Mouse (Mus musculus) neural tube, embryonic 14.5 days (tissue): ENCODE results near the gene Tbc1d32. TPM values are rescaled to one million over a fixed set of nuclear protein-coding genes. Genes with fewer than 3 reads are reported as not detected.

Source experiments
- ATAC-seq: fragments of 200-750 bp; cut with Nextera tagmentation; 2 replicates; pipeline ENCODE4 v1.8.0; 2017; ENCODE audit warnings: low read depth, mild to moderate bottlenecking, moderate TSS enrichment, moderate library complexity
- H3K27ac ChIP-seq: fragments of 300-500 bp; sonication (generic); 2 replicates; pipeline ENCODE4 v1.5.1; 2014; ENCODE audit warnings: low read depth, mild to moderate bottlenecking, control low read depth, low read length, moderate library complexity, mixed read lengths
- H3K27me3 ChIP-seq: fragments of 300-500 bp; sonication (generic); 2 replicates; pipeline ENCODE4 v1.6.1; 2014; ENCODE audit warnings: low read length; ENCODE audit not compliant: control insufficient read depth, insufficient read depth
- H3K36me3 ChIP-seq: fragments of 300-500 bp; sonication (generic); 2 replicates; pipeline ENCODE4 v1.6.1; 2014; ENCODE audit warnings: low read length, mixed read lengths; ENCODE audit not compliant: control insufficient read depth, insufficient read depth
- H3K4me1 ChIP-seq: fragments of 300-500 bp; sonication (generic); 2 replicates; pipeline ENCODE4 v1.6.1; 2014; ENCODE audit warnings: low read length; ENCODE audit not compliant: control insufficient read depth, insufficient read depth
- H3K4me2 ChIP-seq: fragments of 300-500 bp; sonication (generic); 2 replicates; pipeline ENCODE4 v1.6.1; 2014; ENCODE audit warnings: mild to moderate bottlenecking, low read depth, low read length, control low read depth
- H3K4me3 ChIP-seq: fragments of 300-500 bp; sonication (generic); 2 replicates; pipeline ENCODE4 v1.5.1; 2014; ENCODE audit warnings: low read depth, low read length, control low read depth, mixed read lengths
- H3K9ac ChIP-seq: fragments of 300-500 bp; sonication (generic); replicated peaks from 2 replicates; pipeline ENCODE4 v1.6.1; 2014; ENCODE audit warnings: low read depth, mild to moderate bottlenecking, control low read depth, low read length, mixed read lengths
- H3K9me3 ChIP-seq: fragments of 300-500 bp; sonication (generic); 2 replicates; pipeline ENCODE4 v1.6.1; 2016; ENCODE audit warnings: low read length; ENCODE audit not compliant: control insufficient read depth
- WGBS: fragments of 180-500 bp; shearing (Covaris S2); extraction: QIAGEN DNeasy Blood & Tissue Kit; methylation state at CpG from one replicate; pipeline ENCODE4 v1.1.7; 2014; 5-methylcytosine and 5-hydroxymethylcytosine counted together
- polyA plus RNA-seq: library from polyadenylated mRNA; unstranded; fragments of >200 nt; fragmentation: Nextera tagmentation; extraction: Ambion mirVana; gene quantifications from 2 replicates; pipeline ENCODE4 v1.2.1, GENCODE M21; 2014

The Tbc1d32 gene
- polyA plus RNA-seq, 1 experiment from 2014 or later: 3.1 TPM

GRCm38 (mm10) chr10:56129642-56130041, 98.8 kb downstream of the Tbc1d32 start:
- Histone ChIP-seq H3K9ac (no peak overlapping the region), H3K36me3 (no peaks in the 10 kb centered on the region), H3K4me1 (no peaks in the 10 kb centered on the region), H3K4me2 (no peak overlapping the region), H3K4me3 (no peak overlapping the region), H3K9me3 (no peaks in the 10 kb centered on the region), H3K27ac (no peak overlapping the region), H3K27me3 (no peaks in the 10 kb centered on the region)
- WGBS: 79% methylated on average over 2 of the region's 2 CpGs
- no peak for ATAC-seq

GRCm38 (mm10) chr10:56126972-56127371, 101.5 kb downstream of the Tbc1d32 start:
- Histone ChIP-seq H3K27ac (no peak overlapping the region), H3K9me3 (no peaks in the 10 kb centered on the region), H3K4me3 (no peak overlapping the region), H3K36me3 (no peaks in the 10 kb centered on the region), H3K4me1 (no peaks in the 10 kb centered on the region), H3K4me2 (no peak overlapping the region), H3K9ac (no peak overlapping the region), H3K27me3 (no peaks in the 10 kb centered on the region)
- ATAC-seq: no peak
- 94% methylated on average over 1 of the region's 1 CpGs for WGBS

GRCm38 (mm10) chr10:56115636-56116180, 112.8 kb downstream of the Tbc1d32 start:
- H3K36me3 ChIP-seq: no peaks in the 10 kb centered on the region
- H3K4me3 ChIP-seq: peak overlapping the region; percentile 53
- peak overlapping the region; percentile 83 for H3K27ac ChIP-seq
- peak overlapping the region; percentile 88 for H3K4me2 ChIP-seq
- no peaks in the 10 kb centered on the region for H3K27me3 ChIP-seq
- H3K9me3 ChIP-seq: no peaks in the 10 kb centered on the region
- 6% methylated on average over 23 of the region's 27 CpGs for WGBS
- peaks cover 4% of the 10 kb centered on the region; the same call in 1 of the 2 replicates for H3K4me1 ChIP-seq
- ATAC-seq: peak; percentile 81
- H3K9ac ChIP-seq: peak overlapping the region; percentile 69

- peak; percentile 94 for ATAC-seq
- Histone ChIP-seq H3K4me3 (peak overlapping the region; percentile 53), H3K9me3 (no peaks in the 10 kb centered on the region), H3K27me3 (no peaks in the 10 kb centered on the region), H3K27ac (peak overlapping the region; percentile 83), H3K4me2 (peak overlapping the region; percentile 88), H3K9ac (peak overlapping the region; percentile 69), H3K4me1 (peaks cover 4% of the 10 kb centered on the region; the same call in 1 of the 2 replicates), H3K36me3 (no peaks in the 10 kb centered on the region)
- under 1% methylated on average over 50 of the region's 50 CpGs for whole genome bisulfite sequencing
Measured at GRCm38 (mm10) chr10:56114951-56115635, 113.4 kb downstream of the Tbc1d32 start.

- H3K9me3 ChIP-seq: no peaks in the 10 kb centered on the region
- 54% methylated on average over 1 of the region's 1 CpGs for WGBS
- H3K9ac ChIP-seq: no peak overlapping the region
- H3K36me3 ChIP-seq: no peaks in the 10 kb centered on the region
- peak overlapping the region; percentile 11 for H3K4me2 ChIP-seq
- no peaks in the 10 kb centered on the region for H3K27me3 ChIP-seq
- H3K27ac ChIP-seq: no peak overlapping the region
- no peaks in the 10 kb centered on the region for H3K4me1 ChIP-seq
- H3K4me3 ChIP-seq: peak overlapping the region; percentile 5; the same call in 1 of the 2 replicates
- ATAC-seq: peak; percentile 21; the same call in 1 of the 2 replicates
Measured at GRCm38 (mm10) chr10:56106996-56107334, 121.5 kb downstream of the Tbc1d32 start.

GRCm38 (mm10) chr10:56106333-56106995, 122.0 kb downstream of the Tbc1d32 start, which contains the start of gene Msl3l2:
Gene Msl3l2, plus strand, starts transcription at chr10:56106917.
- Histone ChIP-seq H3K4me2 (peak within 1 kb of the TSS; percentile 11), H3K9me3 (no peaks in the 10 kb centered on the region), H3K36me3 (no peaks in the 10 kb centered on the region), H3K9ac (no peak within 1 kb of the TSS), H3K4me3 (peak within 1 kb of the TSS; percentile 5; the same call in 1 of the 2 replicates), H3K27ac (no peak within 1 kb of the TSS), H3K27me3 (no peaks in the 10 kb centered on the region), H3K4me1 (no peaks in the 10 kb centered on the region)
- WGBS: 27% methylated on average over 18 of the region's 18 CpGs
- ATAC-seq: peak; percentile 70; the same call in 1 of the 2 replicates

- Histone ChIP-seq H3K36me3 (no peaks in the 10 kb centered on the region), H3K9ac (no peak overlapping the region), H3K4me3 (no peak overlapping the region), H3K9me3 (no peaks in the 10 kb centered on the region), H3K4me2 (no peak overlapping the region), H3K27me3 (no peaks in the 10 kb centered on the region), H3K27ac (no peak overlapping the region), H3K4me1 (no peaks in the 10 kb centered on the region)
- no peak for ATAC-seq
- 98% methylated on average over 3 of the region's 3 CpGs for WGBS
Measured at GRCm38 (mm10) chr10:56099641-56100310, 128.7 kb downstream of the Tbc1d32 start.

GRCm38 (mm10) chr10:56099126-56099525, 129.4 kb downstream of the Tbc1d32 start:
- WGBS: 89% methylated on average over 3 of the region's 3 CpGs
- Histone ChIP-seq H3K9ac (no peak overlapping the region), H3K4me1 (no peaks in the 10 kb centered on the region), H3K4me2 (no peak overlapping the region), H3K27ac (no peak overlapping the region), H3K4me3 (no peak overlapping the region), H3K27me3 (no peaks in the 10 kb centered on the region), H3K36me3 (no peaks in the 10 kb centered on the region), H3K9me3 (no peaks in the 10 kb centered on the region)
- no peak for ATAC-seq
